Mouse (Mus musculus): Measurements from ENCODE around the gene March4.

DNA sequence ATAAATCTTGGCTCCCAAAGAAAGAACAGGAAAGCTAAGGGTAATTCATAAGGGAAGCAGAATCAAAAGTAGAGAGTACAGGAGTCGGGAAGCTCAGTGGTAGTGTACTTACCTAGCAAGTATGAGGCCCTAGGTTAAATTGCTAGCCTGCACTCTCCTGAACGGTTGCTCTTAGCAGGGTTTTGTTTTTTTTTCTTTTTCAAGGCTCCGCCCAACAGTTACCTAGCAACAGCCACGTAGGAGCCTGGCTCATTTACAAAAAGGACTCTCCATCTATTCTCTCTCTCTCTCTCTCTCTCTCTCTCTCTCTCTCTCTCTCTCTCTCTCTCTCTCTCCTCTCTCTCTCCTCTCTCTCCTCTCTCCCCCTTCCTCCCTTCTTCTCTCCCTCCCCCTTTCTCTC, 42.1 kb upstream of the March4 start:
- TF ChIP-seq CTCF (IDR thresholded peaks at IDR 0.05; ENCODE audit: borderline replicate concordance, insufficient read depth, low read depth, low read length): no peak
- no peak for TF ChIP-seq POLR2A (IDR thresholded peaks at IDR 0.05; ENCODE audit: borderline replicate concordance, insufficient read depth, low read length)
